In genomic region chr11:116873987-116874386, GRCm38 (mm10) we compare ENCODE assay signal across 24 mouse cellular contexts. TPM values are rescaled to one million over a fixed set of nuclear protein-coding genes. Genes with fewer than 3 reads are reported as not detected.
DNase-seq lines count a peak whose midpoint lies in the region; ATAC-seq and TF ChIP-seq lines count a peak whose summit lies in the region.
"Had no signal": no experiment of that assay in that cellular context is flagged by ENCODE, and none has a peak within 500 bp of the region (broad histone marks: within the 10 kb centered on the region; RNA-seq: fewer than 3 reads in every experiment).

No protein-coding gene starts in this region.

- no peak for TF ChIP-seq CTCF in forebrain, postnatal 0 days (IDR thresholded peaks at IDR 0.05; ENCODE audit: low read depth)
- no peak for TF ChIP-seq CTCF in bone marrow macrophage, adult 2 months (IDR thresholded peaks at IDR 0.05; ENCODE audit: low read depth, low read length)

- DNase-seq in forebrain, postnatal 0 days = peak; percentile 41
- DNase-seq in forebrain, embryonic 10.5 days (ENCODE audit: extremely low spot score, low spot score) = no peak
- peak; percentile 62 to 79 for DNase-seq in layer of hippocampus, adult 18-20 months (ENCODE audit: low spot score in 2 of 2)
- DNase-seq in limb, embryonic 14.5 days (ENCODE audit: low spot score) = peak; percentile 73
- no peak for DNase-seq in urinary bladder, postnatal 14 days (ENCODE audit: low spot score)
- DNase-seq in kidney, adult 18-20 months = no peak
- DNase-seq: adrenal gland, postnatal 10 days; gastrocnemius, postnatal 14 days; heart, postnatal 14 days; kidney, adult 2 months; kidney, postnatal 25 days; lung, embryonic 14.5 days; spleen, adult 18-20 months; thymus, postnatal 14 days had no signal

- no peak overlapping the region for H3K4me3 ChIP-seq in forebrain, postnatal 0 days (ENCODE audit: low read depth, low read length)
- no peak overlapping the region for H3K4me3 ChIP-seq in forebrain, embryonic 10.5 days
- H3K4me3 ChIP-seq in bone marrow macrophage, adult 2 months (ENCODE audit: insufficient read depth, low read length) = no peak overlapping the region
- no peak overlapping the region for H3K4me3 ChIP-seq in limb, embryonic 14.5 days (replicated peaks; ENCODE audit: low read length)
- H3K4me3 ChIP-seq in hindbrain, embryonic 16.5 days (ENCODE audit: low read length) = no peak overlapping the region
- H3K4me3 ChIP-seq: embryonic facial prominence, embryonic 12.5 days; forebrain, embryonic 13.5 days; hindbrain, embryonic 15.5 days; midbrain, embryonic 15.5 days; stomach, embryonic 15.5 days had no signal

- peak; percentile 25; the same call in 1 of the 2 replicates for ATAC-seq in forebrain, postnatal 0 days
- ATAC-seq in limb, embryonic 14.5 days (ENCODE audit: low FRiP score, low read depth) = peak; percentile 56
- no peak for ATAC-seq in hindbrain, embryonic 16.5 days
- ATAC-seq: forebrain, embryonic 13.5 days; midbrain, embryonic 15.5 days had no signal

- no peaks in the 10 kb centered on the region for H3K27me3 ChIP-seq in forebrain, postnatal 0 days (ENCODE audit: insufficient read depth, low read length)
- no peaks in the 10 kb centered on the region for H3K27me3 ChIP-seq in forebrain, embryonic 10.5 days (ENCODE audit: poor library complexity, severe bottlenecking)
- H3K27me3 ChIP-seq in limb, embryonic 14.5 days (ENCODE audit: control insufficient read depth, insufficient read depth, low read length) = no peaks in the 10 kb centered on the region
- H3K27me3 ChIP-seq in hindbrain, embryonic 16.5 days (replicated peaks; ENCODE audit: control insufficient read depth, insufficient read depth, low read length) = no peaks in the 10 kb centered on the region
- H3K27me3 ChIP-seq: CH12.LX; embryonic facial prominence, embryonic 12.5 days; forebrain, embryonic 13.5 days; hindbrain, embryonic 15.5 days; midbrain, embryonic 15.5 days; stomach, embryonic 15.5 days had no signal

- no peak overlapping the region for H3K9ac ChIP-seq in forebrain, postnatal 0 days
- no peak overlapping the region for H3K9ac ChIP-seq in limb, embryonic 14.5 days (ENCODE audit: low read depth, low read length, severe bottlenecking)
- no peak overlapping the region for H3K9ac ChIP-seq in hindbrain, embryonic 16.5 days (ENCODE audit: low read depth, low read length)
- H3K9ac ChIP-seq: embryonic facial prominence, embryonic 12.5 days; forebrain, embryonic 13.5 days; hindbrain, embryonic 15.5 days; lung, embryonic 14.5 days; midbrain, embryonic 15.5 days; stomach, embryonic 15.5 days had no signal

- no peaks in the 10 kb centered on the region for H3K4me1 ChIP-seq in forebrain, postnatal 0 days (ENCODE audit: insufficient read depth)
- no peaks in the 10 kb centered on the region for H3K4me1 ChIP-seq in forebrain, embryonic 10.5 days
- H3K4me1 ChIP-seq in bone marrow macrophage, adult 2 months (ENCODE audit: control insufficient read depth, insufficient read depth, low read length) = peaks cover 43% of the 10 kb centered on the region
- no peaks in the 10 kb centered on the region for H3K4me1 ChIP-seq in limb, embryonic 14.5 days (ENCODE audit: control insufficient read depth, insufficient read depth, low read length)
- no peaks in the 10 kb centered on the region for H3K4me1 ChIP-seq in hindbrain, embryonic 16.5 days (ENCODE audit: control insufficient read depth, insufficient read depth, low read depth, low read length)
- H3K4me1 ChIP-seq: embryonic facial prominence, embryonic 12.5 days; forebrain, embryonic 13.5 days; hindbrain, embryonic 15.5 days; midbrain, embryonic 15.5 days; stomach, embryonic 15.5 days had no signal

- no peak for TF ChIP-seq POLR2A in bone marrow macrophage, adult 2 months (IDR thresholded peaks at IDR 0.05; ENCODE audit: borderline replicate concordance, low read depth, low read length)
- no peak for TF ChIP-seq POLR2A in limb, embryonic 14.5 days (IDR thresholded peaks at IDR 0.05; ENCODE audit: borderline replicate concordance, extremely low read depth, insufficient read depth, insufficient read length)

- H3K27ac ChIP-seq in forebrain, postnatal 0 days (ENCODE audit: low read depth, low read length) = no peak overlapping the region
- H3K27ac ChIP-seq in forebrain, embryonic 10.5 days = no peak overlapping the region
- H3K27ac ChIP-seq in bone marrow macrophage, adult 2 months (ENCODE audit: insufficient read depth, low read depth, low read length) = peak overlapping the region; percentile 81
- H3K27ac ChIP-seq in limb, embryonic 14.5 days (replicated peaks; ENCODE audit: low read depth, low read length) = no peak overlapping the region
- no peak overlapping the region for H3K27ac ChIP-seq in hindbrain, embryonic 16.5 days (ENCODE audit: low read depth, low read length)
- H3K27ac ChIP-seq: embryonic facial prominence, embryonic 12.5 days; forebrain, embryonic 13.5 days; hindbrain, embryonic 15.5 days; midbrain, embryonic 15.5 days; stomach, embryonic 15.5 days had no signal

- 86% methylated on average over 20 of the region's 20 CpGs for WGBS in forebrain, postnatal 0 days
- WGBS in forebrain, embryonic 10.5 days = 95% methylated on average over 20 of the region's 20 CpGs
- WGBS in limb, embryonic 14.5 days = 59% methylated on average over 20 of the region's 20 CpGs
- WGBS in hindbrain, embryonic 16.5 days = 88% methylated on average over 20 of the region's 20 CpGs

- no peaks in the 10 kb centered on the region for H3K9me3 ChIP-seq in forebrain, postnatal 0 days (ENCODE audit: low read length)
- H3K9me3 ChIP-seq in forebrain, embryonic 10.5 days = no peaks in the 10 kb centered on the region
- no peaks in the 10 kb centered on the region for H3K9me3 ChIP-seq in limb, embryonic 14.5 days (ENCODE audit: control insufficient read depth, low read length)
- H3K9me3 ChIP-seq in hindbrain, embryonic 16.5 days (ENCODE audit: control insufficient read depth, low read length) = no peaks in the 10 kb centered on the region
- H3K9me3 ChIP-seq: embryonic facial prominence, embryonic 12.5 days; forebrain, embryonic 13.5 days; hindbrain, embryonic 15.5 days; midbrain, embryonic 15.5 days; stomach, embryonic 15.5 days had no signal

- peaks cover 44% of the 10 kb centered on the region for H3K36me3 ChIP-seq in forebrain, postnatal 0 days (ENCODE audit: insufficient read depth)
- peaks cover 53% of the 10 kb centered on the region for H3K36me3 ChIP-seq in forebrain, embryonic 10.5 days (replicated peaks)
- peaks cover 50% of the 10 kb centered on the region for H3K36me3 ChIP-seq in limb, embryonic 14.5 days (ENCODE audit: control insufficient read depth, insufficient read depth, low read length)
- peaks cover 33% of the 10 kb centered on the region for H3K36me3 ChIP-seq in hindbrain, embryonic 16.5 days (ENCODE audit: control insufficient read depth, insufficient read depth, low read length)

- H3K4me2 ChIP-seq in forebrain, postnatal 0 days (ENCODE audit: low read depth) = no peak overlapping the region
- no peak overlapping the region for H3K4me2 ChIP-seq in limb, embryonic 14.5 days (replicated peaks; ENCODE audit: low read depth, low read length, severe bottlenecking)
- no peak overlapping the region for H3K4me2 ChIP-seq in hindbrain, embryonic 16.5 days (ENCODE audit: low read length)
- H3K4me2 ChIP-seq: embryonic facial prominence, embryonic 12.5 days; forebrain, embryonic 13.5 days; hindbrain, embryonic 15.5 days; lung, embryonic 14.5 days; midbrain, embryonic 15.5 days; stomach, embryonic 15.5 days had no signal

RNA-seq across cellular contexts. Expression of gene Srsf2, which starts 21.1 kb away (rescaled TPM):
- 249 and 262 TPM in 2 replicates for total RNA-seq in forebrain, postnatal 0 days (2014; rRNA removed)
- polyA plus RNA-seq in forebrain, postnatal 0 days (2015; fragmentation: Nextera tagmentation; extraction: Ambion mirVana) = 477 and 486 TPM in 2 replicates
- 901 and 914 TPM in 2 replicates for polyA plus RNA-seq in forebrain, embryonic 10.5 days (2016; fragmentation: Nextera tagmentation; extraction: Ambion mirVana)
- polyA plus RNA-seq in bone marrow macrophage, adult 2 months (2012; ENCODE audit: insufficient read depth, insufficient read length, missing spikeins) = 259 and 286 TPM in 2 replicates
- total RNA-seq in layer of hippocampus, adult 18-20 months (2021) = 100 to 1,000 TPM; 166 to 176 TPM
- 791 and 910 TPM in 2 replicates for polyA plus RNA-seq in limb, embryonic 14.5 days (2012; rRNA removed)
- 776 and 780 TPM in 2 replicates for polyA plus RNA-seq in limb, embryonic 14.5 days (2014; fragmentation: Nextera tagmentation; extraction: Ambion mirVana)
- 469 and 518 TPM in 2 replicates for polyA plus RNA-seq in hindbrain, embryonic 16.5 days (2015; fragmentation: Nextera tagmentation; extraction: Ambion mirVana)

RNA-seq across cellular contexts. Expression of gene Mfsd11, which starts 21.7 kb away (rescaled TPM):
- total RNA-seq in forebrain, postnatal 0 days (2014; rRNA removed) = 29.9 and 38.2 TPM in 2 replicates
- 46.8 and 52.4 TPM in 2 replicates for polyA plus RNA-seq in forebrain, postnatal 0 days (2015; fragmentation: Nextera tagmentation; extraction: Ambion mirVana)
- 18.9 and 24.7 TPM in 2 replicates for polyA plus RNA-seq in forebrain, embryonic 10.5 days (2016; fragmentation: Nextera tagmentation; extraction: Ambion mirVana)
- polyA plus RNA-seq in bone marrow macrophage, adult 2 months (2012; ENCODE audit: insufficient read depth, insufficient read length, missing spikeins) = 108 and 110 TPM in 2 replicates
- 10 to 100 TPM; 36.3 to 39.1 TPM for total RNA-seq in layer of hippocampus, adult 18-20 months (2021)
- 35.0 and 41.5 TPM in 2 replicates for polyA plus RNA-seq in limb, embryonic 14.5 days (2012; rRNA removed)
- polyA plus RNA-seq in limb, embryonic 14.5 days (2014; fragmentation: Nextera tagmentation; extraction: Ambion mirVana) = 46.0 and 47.2 TPM in 2 replicates
- polyA plus RNA-seq in hindbrain, embryonic 16.5 days (2015; fragmentation: Nextera tagmentation; extraction: Ambion mirVana) = 52.1 and 52.7 TPM in 2 replicates

RNA-seq across cellular contexts. Expression of gene Jmjd6, which starts 30.7 kb away (rescaled TPM):
- 41.4 and 55.9 TPM in 2 replicates for total RNA-seq in forebrain, postnatal 0 days (2014; rRNA removed)
- polyA plus RNA-seq in forebrain, postnatal 0 days (2015; fragmentation: Nextera tagmentation; extraction: Ambion mirVana) = 48.1 and 50.1 TPM in 2 replicates
- 91.1 and 106 TPM in 2 replicates for polyA plus RNA-seq in forebrain, embryonic 10.5 days (2016; fragmentation: Nextera tagmentation; extraction: Ambion mirVana)
- 18.3 and 19.0 TPM in 2 replicates for polyA plus RNA-seq in bone marrow macrophage, adult 2 months (2012; ENCODE audit: insufficient read depth, insufficient read length, missing spikeins)
- 10 to 100 TPM; 38.3 to 39.9 TPM for total RNA-seq in layer of hippocampus, adult 18-20 months (2021)
- polyA plus RNA-seq in limb, embryonic 14.5 days (2012; rRNA removed) = 51.2 and 57.0 TPM in 2 replicates
- 68.0 and 77.8 TPM in 2 replicates for polyA plus RNA-seq in limb, embryonic 14.5 days (2014; fragmentation: Nextera tagmentation; extraction: Ambion mirVana)
- polyA plus RNA-seq in hindbrain, embryonic 16.5 days (2015; fragmentation: Nextera tagmentation; extraction: Ambion mirVana) = 67.2 and 70.2 TPM in 2 replicates

RNA-seq across cellular contexts. Expression of gene Mettl23, which starts 30.9 kb away (rescaled TPM):
- 40.3 and 55.4 TPM in 2 replicates for total RNA-seq in forebrain, postnatal 0 days (2014; rRNA removed)
- 54.2 and 69.3 TPM in 2 replicates for polyA plus RNA-seq in forebrain, postnatal 0 days (2015; fragmentation: Nextera tagmentation; extraction: Ambion mirVana)
- 64.3 and 66.5 TPM in 2 replicates for polyA plus RNA-seq in forebrain, embryonic 10.5 days (2016; fragmentation: Nextera tagmentation; extraction: Ambion mirVana)
- 28.0 and 29.8 TPM in 2 replicates for polyA plus RNA-seq in bone marrow macrophage, adult 2 months (2012; ENCODE audit: insufficient read depth, insufficient read length, missing spikeins)
- total RNA-seq in layer of hippocampus, adult 18-20 months (2021) = 10 to 100 TPM; 25.7 to 27.4 TPM
- 51.0 and 54.9 TPM in 2 replicates for polyA plus RNA-seq in limb, embryonic 14.5 days (2012; rRNA removed)
- polyA plus RNA-seq in limb, embryonic 14.5 days (2014; fragmentation: Nextera tagmentation; extraction: Ambion mirVana) = 77.9 and 84.1 TPM in 2 replicates
- polyA plus RNA-seq in hindbrain, embryonic 16.5 days (2015; fragmentation: Nextera tagmentation; extraction: Ambion mirVana) = 62.6 and 62.8 TPM in 2 replicates

RNA-seq across cellular contexts. Expression of gene Mgat5b, which starts 44.7 kb away (rescaled TPM):
- total RNA-seq in forebrain, postnatal 0 days (2014; rRNA removed) = 88.5 and 95.4 TPM in 2 replicates
- 27.0 and 31.0 TPM in 2 replicates for polyA plus RNA-seq in forebrain, postnatal 0 days (2015; fragmentation: Nextera tagmentation; extraction: Ambion mirVana)
- polyA plus RNA-seq in forebrain, embryonic 10.5 days (2016; fragmentation: Nextera tagmentation; extraction: Ambion mirVana) = 3.3 and 3.7 TPM in 2 replicates
- not detected in 2 replicates for polyA plus RNA-seq in bone marrow macrophage, adult 2 months (2012; ENCODE audit: insufficient read depth, insufficient read length, missing spikeins)
- total RNA-seq in layer of hippocampus, adult 18-20 months (2021) = 10 to 100 TPM; 41.1 to 47.8 TPM
- polyA plus RNA-seq in limb, embryonic 14.5 days (2012; rRNA removed) = 3.6 and 6.7 TPM in 2 replicates
- 0.78 and 1.1 TPM in 2 replicates for polyA plus RNA-seq in limb, embryonic 14.5 days (2014; fragmentation: Nextera tagmentation; extraction: Ambion mirVana)
- 19.4 and 27.5 TPM in 2 replicates for polyA plus RNA-seq in hindbrain, embryonic 16.5 days (2015; fragmentation: Nextera tagmentation; extraction: Ambion mirVana)
- total RNA-seq: CH12.LX; liver, adult 2 months; megakaryocyte progenitor cell, adult 5-6 weeks had no signal
- polyA plus RNA-seq: liver, adult 2 months had no signal

Comparison
In these comparisons a context has a peak if more than half of its experiments do, and no peak if none do; other contexts are left out.
1. DNase-seq: peak in forebrain, postnatal 0 days (single experiment), layer of hippocampus, adult 18-20 months (2 of 2) and limb, embryonic 14.5 days (single experiment); none in forebrain, embryonic 10.5 days (single experiment), urinary bladder, postnatal 14 days (single experiment) and kidney, adult 18-20 months (single experiment).